Mouse (Mus musculus) megakaryocyte, embryonic 14.5 days (primary cell): Measurements from ENCODE around the gene Pkd1.

ENCODE experiments used
- FLI1 ChIP-seq: IDR thresholded peaks from 2 replicates; pipeline ENCODE4 v1.6.1; 2012; ENCODE audit warnings: low read length, inconsistent platforms, mixed read lengths
- GATA1 ChIP-seq: IDR thresholded peaks from 3 replicates; pipeline ENCODE4 v1.6.1; 2012; ENCODE audit warnings: mixed read lengths, low read length, inconsistent platforms, borderline replicate concordance

DNA sequence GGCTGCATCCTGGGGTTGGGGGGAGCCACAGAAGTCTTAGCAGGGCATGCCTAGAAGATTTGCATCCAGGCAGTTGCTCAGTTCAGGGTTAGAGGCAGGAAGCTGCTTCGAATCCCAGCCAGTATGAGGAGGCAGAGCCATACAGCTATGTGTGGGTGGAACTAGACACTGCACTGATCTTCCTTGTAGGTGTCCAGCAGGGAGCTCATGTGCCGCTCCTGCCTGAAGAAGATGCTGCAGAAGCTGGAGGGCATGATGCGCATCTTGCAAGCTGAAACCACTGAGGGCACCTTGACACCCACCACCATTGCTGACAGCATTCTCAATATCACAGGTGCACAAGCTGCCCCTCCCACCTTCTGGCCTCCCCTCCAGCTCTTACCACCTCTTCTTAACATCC is 29.9 kb downstream of the Pkd1 start:
- no peak for TF ChIP-seq GATA1
- no peak for TF ChIP-seq FLI1
